Mouse (Mus musculus) midbrain, embryonic 10.5 days (tissue): ENCODE data around the gene Prpf8. TPM values are rescaled to one million over a fixed set of nuclear protein-coding genes. Genes with fewer than 3 reads are reported as not detected.
A peak's percentile ranks its signal among the peaks of the same experiment; 100 is the strongest.
"Not testable (repeated sequence)": the region's sequence is repeated elsewhere in the genome, so short reads cannot be mapped to it uniquely, and the experiment has no call there.

Experiments used
- DNase-seq: peaks from one replicate; pipeline ENCODE4 v3.0.0-alpha.2; 2017; ENCODE audit warnings: low spot score
- H3K27ac ChIP-seq: fragments of 300-500 bp; sonication (generic); replicated peaks from 2 replicates; pipeline ENCODE4 v1.5.1; 2016; ENCODE audit warnings: mild to moderate bottlenecking
- H3K27me3 ChIP-seq: fragments of 300-500 bp; sonication (generic); 2 replicates; pipeline ENCODE4 v1.6.1; 2016; ENCODE audit warnings: low read depth, mild to moderate bottlenecking; ENCODE audit not compliant: poor library complexity, severe bottlenecking
- H3K36me3 ChIP-seq: fragments of 300-500 bp; sonication (generic); 2 replicates; pipeline ENCODE4 v1.6.1; 2016; ENCODE audit warnings: mild to moderate bottlenecking, moderate library complexity
- H3K4me1 ChIP-seq: fragments of 300-500 bp; sonication (generic); 2 replicates; pipeline ENCODE4 v1.6.1; 2016
- H3K4me3 ChIP-seq: fragments of 300-500 bp; sonication (generic); 2 replicates; pipeline ENCODE4 v1.5.1; 2016; ENCODE audit warnings: mild to moderate bottlenecking, moderate library complexity
- H3K9me3 ChIP-seq: fragments of 300-500 bp; sonication (generic); replicated peaks from 2 replicates; pipeline ENCODE4 v1.6.1; 2016; ENCODE audit warnings: mild to moderate bottlenecking
- WGBS: fragments of 180-500 bp; shearing (Covaris S2); methylation state at CpG from one replicate; pipeline ENCODE4 v1.1.7; 2016; 5-methylcytosine and 5-hydroxymethylcytosine counted together
- polyA plus RNA-seq: library from polyadenylated mRNA; unstranded; fragments of >200 nt; fragmentation: Nextera tagmentation; extraction: Ambion mirVana; gene quantifications from 2 replicates; pipeline ENCODE4 v1.2.1, GENCODE M21; 2016

Gene Prpf8
- polyA plus RNA-seq, 1 experiment from 2014 or later, result 67.3 TPM

DNA sequence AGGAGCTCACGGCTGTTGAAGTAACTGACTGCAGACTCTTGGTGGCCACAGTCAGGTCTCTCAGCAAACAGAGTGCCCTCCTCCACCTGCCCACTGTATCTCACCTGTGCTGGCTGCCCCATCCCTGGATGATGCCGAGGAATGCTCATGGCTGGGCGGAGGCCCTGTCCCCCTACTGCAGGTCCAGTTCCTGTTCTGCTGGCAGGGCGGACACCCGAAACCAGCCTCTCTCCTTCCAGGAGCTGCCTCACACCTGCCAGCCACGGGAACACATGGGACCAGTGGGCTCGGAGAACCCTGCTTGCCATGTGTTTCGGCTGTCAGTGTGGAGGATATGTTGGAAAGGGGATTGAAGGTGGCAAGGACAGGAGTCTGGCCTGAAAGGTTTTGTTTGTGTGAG lies 53.6 kb downstream of the Prpf8 start:
- 92% methylated on average over 8 of the region's 8 CpGs for WGBS
- Histone ChIP-seq H3K4me3 (no peak overlapping the region), H3K4me1 (peaks cover 29% of the 10 kb centered on the region), H3K36me3 (0 out of 2 replicates have a peak, but pooled peaks cover 2% of the 10 kb centered on the region), H3K9me3 (no peaks in the 10 kb centered on the region), H3K27ac (peak overlapping the region; percentile 46; the same call in 1 of the 2 replicates), H3K27me3 (no peaks in the 10 kb centered on the region)
- no peak for DNase-seq

DNA sequence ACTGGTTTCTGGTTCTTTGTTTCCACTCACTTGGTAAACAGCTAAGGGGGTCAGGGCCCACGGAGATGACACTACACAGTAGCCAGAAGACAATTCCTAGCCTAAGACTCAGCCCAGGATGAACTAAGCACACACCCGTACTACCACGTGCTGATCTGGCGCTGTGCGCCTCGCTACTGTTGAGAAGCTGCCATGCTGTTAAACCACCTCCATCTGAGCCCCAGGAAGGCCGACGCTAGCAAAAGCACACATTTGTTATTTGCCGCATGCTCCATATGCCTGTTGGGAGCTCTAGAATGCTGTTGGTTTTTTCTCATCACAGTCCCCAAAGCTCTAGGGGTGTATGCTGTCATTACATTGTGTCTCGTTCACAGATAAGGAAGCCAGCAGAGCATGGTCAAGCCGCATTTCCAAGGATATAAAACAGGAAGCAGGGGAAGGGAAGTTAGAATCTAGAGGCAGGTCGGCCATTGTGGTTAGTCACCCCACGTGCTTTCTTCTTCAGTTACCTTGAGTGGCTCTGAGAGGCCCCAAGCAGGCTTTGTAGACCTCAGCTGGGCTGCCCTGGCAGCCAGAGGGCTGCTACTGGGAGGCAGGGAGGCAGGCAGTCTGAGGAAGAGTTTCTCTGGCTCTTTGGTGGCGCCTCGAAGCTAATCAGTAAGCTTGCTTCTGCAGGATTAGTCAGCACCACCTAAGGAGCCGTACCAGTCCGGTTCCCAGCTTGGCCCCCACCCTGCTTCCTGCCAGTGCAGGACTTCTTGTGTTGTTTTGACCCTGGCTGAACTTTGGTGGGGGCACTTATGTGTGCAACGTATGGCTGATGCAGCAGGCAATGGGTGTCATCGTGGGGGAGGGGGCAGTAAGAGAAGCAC lies 54.3 kb downstream of the Prpf8 start:
- Histone ChIP-seq H3K9me3 (no peaks in the 10 kb centered on the region), H3K36me3 (0 out of 2 replicates have a peak, but pooled peaks cover 2% of the 10 kb centered on the region), H3K4me1 (peaks cover 32% of the 10 kb centered on the region), H3K4me3 (no peak overlapping the region), H3K27me3 (no peaks in the 10 kb centered on the region), H3K27ac (peak overlapping the region; percentile 14)
- no peak for DNase-seq
- WGBS, result 76% methylated on average over 19 of the region's 19 CpGs

DNA sequence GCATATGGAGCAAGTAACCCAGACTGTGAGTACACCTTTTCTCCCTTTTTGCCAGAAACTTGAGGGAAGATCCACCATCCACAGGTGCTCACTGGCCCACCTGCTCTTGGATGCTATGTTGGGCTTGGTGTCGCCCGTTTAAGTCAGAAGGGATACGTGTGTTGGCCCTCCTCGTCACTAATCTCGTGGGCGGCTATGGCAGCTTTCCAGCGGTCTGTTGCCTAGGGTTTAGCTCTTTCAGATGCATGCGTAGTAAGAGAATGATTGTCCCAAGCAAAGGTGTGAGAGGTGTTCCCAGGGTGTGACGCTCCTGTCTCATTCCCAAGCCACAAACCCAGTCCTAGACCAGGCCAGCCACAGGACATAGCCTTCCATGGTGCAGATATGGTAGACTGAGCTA lies 58.1 kb downstream of the Prpf8 start:
- Histone ChIP-seq H3K9me3 (no peaks in the 10 kb centered on the region), H3K36me3 (0 out of 2 replicates have a peak, but pooled peaks cover 2% of the 10 kb centered on the region), H3K27me3 (no peaks in the 10 kb centered on the region), H3K27ac (no peak overlapping the region), H3K4me1 (peaks cover 29% of the 10 kb centered on the region), H3K4me3 (no peak overlapping the region)
- no peak for DNase-seq
- 90% methylated on average over 9 of the region's 9 CpGs for WGBS

DNA sequence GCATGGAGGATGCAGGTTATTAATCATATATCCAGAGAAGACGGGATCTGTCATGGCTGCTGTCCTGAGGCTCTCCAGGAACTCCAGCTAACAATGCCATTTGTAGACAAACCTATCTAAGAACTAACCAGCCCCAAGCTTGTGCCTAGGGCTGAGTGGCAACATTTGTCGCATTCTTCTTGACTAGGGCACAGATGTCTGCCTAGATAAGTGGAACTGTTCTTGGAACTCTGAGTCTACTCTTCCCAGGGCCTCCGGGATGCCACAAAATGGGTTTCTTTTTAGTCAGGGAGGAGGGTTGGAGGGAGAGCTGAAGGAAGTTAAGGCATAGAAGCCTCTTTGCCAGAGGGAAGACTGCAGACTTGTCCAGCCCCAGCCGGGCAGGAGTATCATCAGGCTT lies 59.4 kb downstream of the Prpf8 start:
- WGBS, result 85% methylated on average over 4 of the region's 4 CpGs
- H3K27ac ChIP-seq, result peak overlapping the region; percentile 43; the same call in 1 of the 2 replicates
- no peak overlapping the region for H3K4me3 ChIP-seq
- H3K4me1 ChIP-seq, result peaks cover 32% of the 10 kb centered on the region
- no peaks in the 10 kb centered on the region for H3K9me3 ChIP-seq
- no peak for DNase-seq
- H3K36me3 ChIP-seq, result 0 out of 2 replicates have a peak, but pooled peaks cover 2% of the 10 kb centered on the region
- H3K27me3 ChIP-seq, result no peaks in the 10 kb centered on the region

DNA sequence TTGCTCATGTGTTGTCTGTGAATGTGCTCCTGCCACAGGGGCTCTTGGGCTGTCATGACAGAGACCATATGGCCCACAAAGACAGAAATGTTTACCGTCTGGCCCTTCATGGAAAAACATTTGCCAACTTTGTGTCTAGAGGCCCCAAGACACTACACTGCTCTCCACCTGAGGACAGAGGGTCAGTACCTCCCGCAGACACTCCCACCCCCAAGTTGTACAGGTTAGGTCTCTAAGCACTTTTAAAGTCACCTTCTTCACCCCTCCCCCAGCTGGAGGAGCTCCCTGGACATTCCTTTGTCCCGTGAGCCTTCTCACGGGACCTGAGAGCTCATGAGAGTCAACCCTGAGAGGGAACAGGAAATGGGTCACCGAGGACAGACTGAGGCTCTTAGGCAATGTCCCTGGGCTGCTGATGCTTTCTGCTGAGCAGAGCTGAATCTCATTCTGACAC lies 63.1 kb downstream of the Prpf8 start:
- H3K27ac ChIP-seq, result peak overlapping the region; percentile 24
- no peak overlapping the region for H3K4me3 ChIP-seq
- no peak for DNase-seq
- 59% methylated on average over 5 of the region's 5 CpGs for WGBS
- H3K36me3 ChIP-seq, result 0 out of 2 replicates have a peak, but pooled peaks cover 2% of the 10 kb centered on the region
- H3K4me1 ChIP-seq, result peaks cover 46% of the 10 kb centered on the region
- no peaks in the 10 kb centered on the region for H3K9me3 ChIP-seq
- H3K27me3 ChIP-seq, result no peaks in the 10 kb centered on the region

DNA sequence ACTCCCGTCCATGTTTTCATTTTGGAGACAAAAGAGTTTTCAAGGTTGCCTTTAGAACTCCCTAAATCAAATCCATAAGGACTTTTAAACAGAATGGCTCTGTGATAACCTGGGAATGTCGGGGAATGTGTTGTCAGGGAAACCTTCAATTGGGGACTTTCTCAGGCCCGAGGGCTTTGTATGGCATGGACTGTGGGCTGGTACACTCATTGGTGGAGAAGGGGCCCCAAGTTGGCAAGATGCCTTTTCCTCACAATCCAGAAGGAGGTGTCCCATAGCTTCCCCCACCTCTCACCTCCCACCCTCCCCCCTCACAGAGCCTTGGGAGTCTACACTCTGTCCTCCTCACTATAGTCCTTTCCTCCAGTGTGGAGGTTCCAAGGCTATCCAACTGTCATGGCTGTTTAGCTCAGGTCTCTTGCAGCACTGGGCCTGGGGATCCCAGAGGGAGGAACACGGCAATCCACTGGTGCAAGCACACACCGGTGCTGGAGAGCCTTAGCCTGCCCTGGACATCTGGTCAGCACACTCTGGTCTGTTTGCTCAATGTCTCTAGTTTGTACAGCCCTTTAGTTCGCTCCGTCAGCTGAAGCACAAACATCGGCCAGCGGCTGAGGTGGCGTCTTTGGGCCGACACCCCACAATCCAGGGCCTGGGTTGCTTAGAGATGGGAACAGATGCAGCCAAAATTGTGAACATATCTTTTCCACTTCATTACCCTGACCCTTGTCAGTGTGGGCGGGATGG lies 63.8 kb downstream of the Prpf8 start:
- no peak overlapping the region for H3K4me3 ChIP-seq
- no peak for DNase-seq
- H3K27ac ChIP-seq, result peak overlapping the region; percentile 24
- no peaks in the 10 kb centered on the region for H3K9me3 ChIP-seq
- no peaks in the 10 kb centered on the region for H3K36me3 ChIP-seq
- WGBS, result 67% methylated on average over 12 of the region's 12 CpGs
- no peaks in the 10 kb centered on the region for H3K27me3 ChIP-seq
- H3K4me1 ChIP-seq, result peaks cover 46% of the 10 kb centered on the region

DNA sequence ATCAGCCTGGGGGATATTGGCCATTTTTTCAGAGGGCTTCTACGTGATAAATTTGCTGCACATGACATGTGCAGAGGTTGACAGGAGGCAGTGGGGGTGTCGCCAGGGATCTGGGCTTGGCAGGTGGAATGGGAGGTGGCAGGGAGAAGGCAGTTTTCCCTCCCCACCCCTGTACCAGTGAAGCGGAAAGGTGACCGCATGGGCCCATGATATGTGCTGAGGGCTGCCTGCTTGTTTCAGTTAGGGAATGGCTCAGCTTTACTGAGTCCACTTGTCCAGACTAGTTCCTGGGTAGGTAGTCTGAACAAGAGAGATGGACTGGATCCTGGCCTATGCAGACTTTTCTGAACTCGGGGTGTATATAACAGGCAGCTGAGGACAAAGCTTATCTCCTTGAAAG lies 64.7 kb downstream of the Prpf8 start:
- Histone ChIP-seq H3K27me3 (no peaks in the 10 kb centered on the region), H3K4me3 (no peak overlapping the region), H3K4me1 (peaks cover 37% of the 10 kb centered on the region), H3K9me3 (no peaks in the 10 kb centered on the region), H3K27ac (0 out of 2 replicates have a peak overlapping the region, but pooled peaks have one; percentile 24), H3K36me3 (no peaks in the 10 kb centered on the region)
- no peak for DNase-seq
- WGBS, result 91% methylated on average over 5 of the region's 5 CpGs

DNA sequence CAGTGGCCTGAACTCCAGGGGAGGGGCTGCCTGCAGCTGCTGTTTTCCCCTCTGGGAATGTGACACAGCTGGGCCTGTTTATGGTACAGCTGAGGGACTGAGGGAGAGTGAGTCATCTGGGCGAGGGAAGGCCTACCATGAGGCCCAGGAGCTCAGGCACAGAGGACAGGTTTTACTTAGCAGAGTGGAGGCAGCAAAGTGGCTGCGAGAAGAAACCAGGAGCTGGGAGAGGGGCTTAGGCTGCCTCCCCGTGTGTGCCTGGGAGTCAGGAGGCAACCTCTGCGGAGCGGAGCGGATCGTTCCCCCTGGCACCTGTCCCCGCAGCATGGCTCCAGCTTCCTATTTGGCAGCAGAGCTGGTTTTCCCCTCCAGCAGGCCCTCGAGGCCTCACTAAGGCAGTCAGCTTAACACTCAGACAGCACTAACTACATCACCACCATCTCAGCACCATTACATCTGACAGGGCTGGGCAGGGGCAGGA lies 65.4 kb downstream of the Prpf8 start:
- Histone ChIP-seq H3K27ac (peak overlapping the region; percentile 47; the same call in 1 of the 2 replicates), H3K9me3 (no peaks in the 10 kb centered on the region), H3K4me1 (peaks cover 39% of the 10 kb centered on the region), H3K36me3 (no peaks in the 10 kb centered on the region), H3K4me3 (no peak overlapping the region), H3K27me3 (no peaks in the 10 kb centered on the region)
- 77% methylated on average over 9 of the region's 9 CpGs for WGBS
- no peak for DNase-seq

DNA sequence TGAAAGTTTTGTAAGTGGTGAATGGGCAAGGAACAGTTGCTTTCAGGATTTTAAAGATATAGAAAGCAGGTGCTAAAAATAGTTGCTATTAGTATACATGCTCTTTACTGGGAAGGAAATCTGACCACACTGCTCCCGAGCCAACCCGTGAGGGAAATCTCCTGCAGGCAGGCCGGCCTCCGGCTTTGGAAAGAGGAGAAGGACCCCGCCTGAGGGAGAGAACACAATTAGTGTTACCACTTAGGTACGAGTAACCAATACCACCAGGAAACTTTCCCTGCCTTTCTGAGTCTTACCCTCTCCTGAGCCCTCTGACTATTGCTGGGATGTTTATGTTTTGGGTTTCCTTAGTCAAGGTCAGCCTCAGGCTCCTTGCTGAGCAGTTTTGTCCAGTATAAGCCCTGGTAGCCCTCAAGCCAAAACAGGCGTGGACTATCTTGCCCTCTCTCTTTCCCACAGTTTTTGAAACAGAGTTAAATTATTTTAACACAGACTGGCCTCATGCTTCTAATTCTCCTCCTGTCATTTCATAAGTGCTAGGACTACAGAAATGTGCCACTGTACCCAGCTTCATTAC lies 66.4 kb downstream of the Prpf8 start:
- 58% methylated on average over 7 of the region's 7 CpGs for WGBS

DNA sequence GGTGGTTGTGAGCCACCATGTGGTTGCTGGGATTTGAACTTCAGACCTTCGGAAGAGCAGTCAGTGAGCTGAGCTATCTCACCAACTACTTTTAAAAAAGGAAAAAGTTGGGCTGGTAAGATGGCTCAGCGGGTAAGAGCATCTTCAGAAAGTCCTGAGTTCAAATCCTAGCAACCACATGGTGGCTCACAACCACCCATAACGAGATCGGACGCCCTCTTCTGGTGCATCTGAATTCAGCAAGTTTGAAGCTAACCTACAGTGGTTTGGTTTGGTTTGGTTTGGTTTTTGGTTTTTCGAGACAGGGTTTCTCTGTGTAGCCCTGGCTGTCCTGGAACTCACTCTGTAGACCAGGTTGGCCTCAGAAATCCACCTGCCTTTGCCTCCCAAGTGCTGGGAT lies 69.4 kb downstream of the Prpf8 start:
- H3K4me1 ChIP-seq, result peaks cover 25% of the 10 kb centered on the region
- H3K9me3 ChIP-seq, H3K27me3 ChIP-seq, H3K4me3 ChIP-seq, H3K27ac ChIP-seq, DNase-seq, H3K36me3 ChIP-seq: not testable (repeated sequence)
- 91% methylated on average over 6 of the region's 6 CpGs for WGBS

More for the DNA sequence above, 66.4 kb downstream of the Prpf8 start:
- no peak overlapping the region for H3K27ac ChIP-seq
- 0 out of 2 replicates have a peak, but pooled peaks cover 4% of the 10 kb centered on the region for H3K36me3 ChIP-seq
- H3K4me1 ChIP-seq, result peaks cover 44% of the 10 kb centered on the region
- H3K4me3 ChIP-seq, result no peak overlapping the region
- no peak for DNase-seq
- no peaks in the 10 kb centered on the region for H3K27me3 ChIP-seq
- peaks cover 3% of the 10 kb centered on the region; the same call in 1 of the 2 replicates for H3K9me3 ChIP-seq

DNA sequence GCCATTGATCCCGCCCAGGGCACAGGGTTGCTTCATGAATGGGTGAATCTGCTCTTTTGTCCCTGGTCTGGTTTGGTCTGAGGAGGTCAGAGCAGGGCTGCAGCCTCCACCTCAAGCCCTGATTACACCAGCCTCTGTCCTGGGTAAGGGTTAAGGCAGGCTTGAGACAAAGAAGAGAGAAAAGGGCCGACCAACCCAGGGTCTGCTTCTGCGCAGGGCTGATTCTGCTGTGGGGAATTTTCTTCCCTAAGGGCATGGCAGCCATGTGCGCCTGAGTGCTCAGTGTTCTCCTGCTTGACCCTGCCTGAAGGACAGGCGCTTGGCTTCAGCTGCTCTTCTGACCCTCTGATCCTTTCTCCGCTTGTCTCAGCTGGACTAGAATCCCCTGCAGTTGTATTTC lies 70.5 kb downstream of the Prpf8 start:
- H3K4me3 ChIP-seq, result no peak overlapping the region
- no peaks in the 10 kb centered on the region for H3K27me3 ChIP-seq
- DNase-seq, result no peak
- H3K27ac ChIP-seq, result peak overlapping the region; percentile 46; the same call in 1 of the 2 replicates
- H3K4me1 ChIP-seq, result peaks cover 14% of the 10 kb centered on the region
- H3K36me3 ChIP-seq, result 0 out of 2 replicates have a peak, but pooled peaks cover 4% of the 10 kb centered on the region
- 86% methylated on average over 6 of the region's 6 CpGs for WGBS
- peaks cover 5% of the 10 kb centered on the region; the same call in 1 of the 2 replicates for H3K9me3 ChIP-seq

DNA sequence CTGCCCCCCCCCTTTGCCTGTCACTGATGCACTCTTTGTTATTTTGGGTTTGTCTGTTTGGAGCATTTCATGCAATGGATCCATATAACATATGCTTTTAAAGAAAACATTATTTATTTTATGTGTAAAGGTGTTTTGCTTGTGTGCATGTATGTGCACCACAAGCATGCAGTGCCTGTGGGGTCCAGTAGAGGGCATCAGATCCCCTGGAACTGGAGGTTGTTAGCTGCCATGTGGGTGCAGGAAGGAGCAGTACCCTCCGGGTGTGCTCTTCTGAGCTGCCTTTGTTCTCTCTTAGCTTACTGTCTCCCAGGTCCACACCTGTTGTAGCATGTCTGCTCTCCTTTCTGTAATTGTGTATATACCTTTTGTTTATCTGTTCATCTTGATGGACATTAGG lies 71.5 kb downstream of the Prpf8 start:
- peaks cover 7% of the 10 kb centered on the region; the same call in 1 of the 2 replicates for H3K36me3 ChIP-seq
- H3K4me1 ChIP-seq, result peaks cover 8% of the 10 kb centered on the region
- no peak overlapping the region for H3K4me3 ChIP-seq
- no peak for DNase-seq
- H3K27me3 ChIP-seq, result no peaks in the 10 kb centered on the region
- H3K9me3 ChIP-seq, result peaks cover 5% of the 10 kb centered on the region; the same call in 1 of the 2 replicates
- 89% methylated on average over 1 of the region's 1 CpGs for whole genome bisulfite sequencing
- H3K27ac ChIP-seq, result no peak overlapping the region
